Mouse (Mus musculus) ES-E14 (cell line): ENCODE data around the gene Baiap3.

Experiments
- HCFC1 ChIP-seq: IDR thresholded peaks from 2 replicates; pipeline ENCODE4 v1.6.1; 2012; ENCODE audit warnings: low read length, inconsistent platforms, borderline replicate concordance; ENCODE audit not compliant: insufficient read depth
- MAFK ChIP-seq: IDR thresholded peaks from 2 replicates; pipeline ENCODE4 v1.6.1; 2014; ENCODE audit warnings: mild to moderate bottlenecking, low read depth, low read length, inconsistent platforms; ENCODE audit not compliant: insufficient read depth
- ZC3H11A ChIP-seq: IDR thresholded peaks from 2 replicates; pipeline ENCODE4 v1.6.1; 2012; ENCODE audit warnings: low read depth, mild to moderate bottlenecking, inconsistent platforms, low read length, borderline replicate concordance
- ZNF384 ChIP-seq: IDR thresholded peaks from 2 replicates; pipeline ENCODE4 v1.6.1; 2012; ENCODE audit warnings: low read depth, low read length, inconsistent platforms

DNA sequence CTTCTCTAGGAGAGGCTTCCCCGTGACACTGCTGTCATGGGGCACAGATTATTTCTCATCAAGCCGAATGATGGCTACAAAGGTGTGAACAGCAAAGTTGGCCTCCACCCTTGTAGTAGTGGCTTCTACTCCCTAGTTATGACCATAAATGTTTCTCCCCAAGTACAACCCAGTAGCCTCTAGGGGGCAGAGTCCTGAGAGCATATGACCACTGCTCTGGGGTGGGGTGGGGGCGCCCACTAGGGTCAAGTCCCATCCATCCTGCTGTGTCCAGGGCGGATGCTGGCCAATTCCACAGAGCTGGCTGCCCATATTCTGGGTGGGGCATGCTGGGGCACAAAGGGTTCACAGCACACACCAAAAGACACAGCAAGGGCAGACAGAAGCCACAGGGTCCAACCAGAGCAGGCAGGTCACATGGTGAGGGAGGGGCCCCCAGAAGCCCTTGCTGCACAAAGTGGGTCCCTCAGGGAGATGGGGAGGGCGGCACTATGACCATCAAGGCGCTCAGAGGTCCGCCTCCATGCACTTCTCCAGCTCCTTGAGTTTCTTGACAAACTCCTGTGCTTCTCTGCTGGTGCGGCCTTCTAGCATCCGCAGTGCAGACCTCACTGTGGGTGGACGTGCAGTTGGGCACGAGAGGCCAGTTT lies 12.9 kb downstream of the Baiap3 start:
- no peak for TF ChIP-seq ZNF384
- no peak for TF ChIP-seq MAFK
- TF ChIP-seq ZC3H11A = no peak
- no peak for TF ChIP-seq HCFC1
